In the genomic region with DNA sequence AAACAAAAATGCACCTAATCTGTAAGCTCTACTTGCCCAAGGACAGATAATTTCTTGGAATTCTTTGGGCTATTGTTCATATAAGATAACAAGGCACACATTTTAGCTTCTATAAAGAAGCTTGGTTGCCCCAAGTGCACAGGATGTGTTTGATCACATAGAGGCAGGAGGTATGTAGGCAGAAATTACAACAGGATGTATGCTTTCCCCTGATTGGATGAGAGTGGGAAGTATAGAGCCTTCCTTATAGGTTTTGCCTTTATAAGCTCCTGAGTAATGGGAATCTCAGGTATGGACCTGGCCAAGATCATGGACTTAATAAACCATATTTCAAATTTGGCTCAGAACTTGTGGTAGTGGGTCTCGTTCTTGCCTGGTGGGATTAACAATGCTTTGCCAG, we compare ENCODE assay signal across 15 mouse cellular contexts. TPM values are rescaled to one million over a fixed set of nuclear protein-coding genes. Genes with fewer than 3 reads are reported as not detected.
"Had no signal": no experiment of that assay in that cellular context is flagged by ENCODE, and none has a peak within 500 bp of the region (broad histone marks: within the 10 kb centered on the region; RNA-seq: fewer than 3 reads in every experiment).

No protein-coding gene starts in this region.

- DNase-seq: lung, adult 18-20 months; lung, embryonic 14.5 days; lung, postnatal 10 days; lung, postnatal 4 days; midbrain, embryonic 14.5 days; retina, postnatal 1 day; right cerebral cortex, adult 18-20 months; right cerebral cortex, postnatal 25 days; right cerebral cortex, postnatal 4 days; spleen, adult 18-20 months; thymus, adult 18-20 months; thymus, postnatal 14 days; thymus, postnatal 36 days had no signal

- ATAC-seq: midbrain, embryonic 16.5 days had no signal

RNA-seq across cellular contexts. Expression of gene Dock4, which starts 20.8 kb away (rescaled TPM):
- total RNA-seq: megakaryocyte-erythroid progenitor cell, adult 5-6 weeks had no signal
